Mouse (Mus musculus) lung, postnatal 36 days (tissue): ENCODE data around the gene Lpar3.

Source experiments
- DNase-seq: peaks from one replicate; pipeline ENCODE4 v3.0.0; 2022; ENCODE audit warnings: mixed read lengths

Gene Lpar3

GRCm38 (mm10) chr3:146211141-146211747 lies 9.5 kb upstream of the Lpar3 start:
- no peak for DNase-seq

- DNase-seq: no peak
These were observed 8.8 kb upstream of the Lpar3 start for GRCm38 (mm10) chr3:146211964-146212363.

GRCm38 (mm10) chr3:146213336-146213735 lies 7.4 kb upstream of the Lpar3 start:
- no peak for DNase-seq

- no peak for DNase-seq
These were observed 4.2 kb upstream of the Lpar3 start for GRCm38 (mm10) chr3:146216561-146216960.

GRCm38 (mm10) chr3:146224271-146224670 lies 3.5 kb downstream of the Lpar3 start:
- peak; percentile 72 for DNase-seq

GRCm38 (mm10) chr3:146225061-146225761 lies 4.4 kb downstream of the Lpar3 start:
- DNase-seq: no peak

GRCm38 (mm10) chr3:146227427-146227826 lies 6.7 kb downstream of the Lpar3 start:
- no peak for DNase-seq

- DNase-seq: no peak
These were observed 8.0 kb downstream of the Lpar3 start for GRCm38 (mm10) chr3:146228559-146229310.

- DNase-seq: no peak
These were observed 11.9 kb downstream of the Lpar3 start for GRCm38 (mm10) chr3:146232708-146233107.

GRCm38 (mm10) chr3:146233741-146234140 lies 13.0 kb downstream of the Lpar3 start:
- DNase-seq: peak; percentile 53

GRCm38 (mm10) chr3:146234530-146234929 lies 13.8 kb downstream of the Lpar3 start:
- DNase-seq: no peak

GRCm38 (mm10) chr3:146236280-146236679 lies 15.5 kb downstream of the Lpar3 start:
- no peak for DNase-seq

GRCm38 (mm10) chr3:146237676-146238075 lies 16.9 kb downstream of the Lpar3 start:
- DNase-seq: no peak

- DNase-seq: no peak
These were observed 23.9 kb downstream of the Lpar3 start for GRCm38 (mm10) chr3:146244630-146245029.

GRCm38 (mm10) chr3:146246557-146246956 lies 25.8 kb downstream of the Lpar3 start:
- DNase-seq: peak; percentile 51

GRCm38 (mm10) chr3:146246992-146247391 lies 26.2 kb downstream of the Lpar3 start:
- DNase-seq: no peak

- no peak for DNase-seq
These were observed 29.1 kb downstream of the Lpar3 start for GRCm38 (mm10) chr3:146249895-146250294.

- no peak for DNase-seq
These were observed 31.0 kb downstream of the Lpar3 start for GRCm38 (mm10) chr3:146251771-146252170.

- peak; percentile 21 for DNase-seq
These were observed 33.1 kb downstream of the Lpar3 start for GRCm38 (mm10) chr3:146253736-146254320.

GRCm38 (mm10) chr3:146255123-146255522 lies 34.4 kb downstream of the Lpar3 start:
- no peak for DNase-seq

GRCm38 (mm10) chr3:146257483-146258122 lies 36.8 kb downstream of the Lpar3 start:
- peak; percentile 22 for DNase-seq

- DNase-seq: peak; percentile 82
These were observed 39.4 kb downstream of the Lpar3 start for GRCm38 (mm10) chr3:146260203-146260602.

GRCm38 (mm10) chr3:146260845-146261244 lies 40.1 kb downstream of the Lpar3 start:
- DNase-seq: no peak
